Mouse (Mus musculus) liver, embryonic 15.5 days (tissue): ENCODE measurements around the gene Csgalnact2. TPM values are rescaled to one million over a fixed set of nuclear protein-coding genes. Genes with fewer than 3 reads are reported as not detected.

Source experiments
- ATAC-seq: fragments of 200-750 bp; cut with Nextera tagmentation; 2 replicates; pipeline ENCODE4 v1.8.0; 2017; ENCODE audit warnings: moderate number of reproducible peaks, mild to moderate bottlenecking, moderate library complexity; ENCODE audit not compliant: insufficient read depth
- H3K27ac ChIP-seq: fragments of 300-500 bp; sonication (generic); replicated peaks from 2 replicates; pipeline ENCODE4 v1.5.1; 2015; ENCODE audit warnings: mild to moderate bottlenecking, inconsistent platforms
- H3K27me3 ChIP-seq: fragments of 300-500 bp; sonication (generic); 2 replicates; pipeline ENCODE4 v1.6.1; 2015; ENCODE audit warnings: mild to moderate bottlenecking, inconsistent platforms
- H3K36me3 ChIP-seq: fragments of 300-500 bp; sonication (generic); replicated peaks from 2 replicates; pipeline ENCODE4 v1.6.1; 2015; ENCODE audit warnings: moderate library complexity, mild to moderate bottlenecking, inconsistent platforms
- H3K4me1 ChIP-seq: fragments of 300-500 bp; sonication (generic); replicated peaks from 2 replicates; pipeline ENCODE4 v1.6.1; 2015; ENCODE audit warnings: inconsistent platforms
- H3K4me2 ChIP-seq: fragments of 300-500 bp; sonication (generic); 2 replicates; pipeline ENCODE4 v1.6.1; 2015; ENCODE audit warnings: moderate library complexity, mild to moderate bottlenecking, inconsistent platforms
- H3K4me3 ChIP-seq: fragments of 300-500 bp; sonication (generic); replicated peaks from 2 replicates; pipeline ENCODE4 v1.5.1; 2015; ENCODE audit warnings: mild to moderate bottlenecking, inconsistent platforms
- H3K9ac ChIP-seq: fragments of 300-500 bp; sonication (generic); 2 replicates; pipeline ENCODE4 v1.6.1; 2015; ENCODE audit warnings: moderate library complexity, mild to moderate bottlenecking, inconsistent platforms
- H3K9me3 ChIP-seq: fragments of 300-500 bp; sonication (generic); replicated peaks from 2 replicates; pipeline ENCODE4 v1.6.1; 2016; ENCODE audit warnings: inconsistent platforms
- WGBS: fragments of 180-500 bp; shearing (Covaris S2); methylation state at CpG from one replicate; pipeline ENCODE4 v1.1.7; 2015; ENCODE audit warnings: mixed read lengths; ENCODE audit not compliant: insufficient replicate concordance; 5-methylcytosine and 5-hydroxymethylcytosine counted together
- polyA plus RNA-seq: library from polyadenylated mRNA; unstranded; fragments of >200 nt; fragmentation: Nextera tagmentation; extraction: Ambion mirVana; gene quantifications from 2 replicates; pipeline ENCODE4 v1.2.1, GENCODE M21; 2015

Csgalnact2 gene
- polyA plus RNA-seq, 1 experiment from 2014 or later = 6.7 TPM

DNA sequence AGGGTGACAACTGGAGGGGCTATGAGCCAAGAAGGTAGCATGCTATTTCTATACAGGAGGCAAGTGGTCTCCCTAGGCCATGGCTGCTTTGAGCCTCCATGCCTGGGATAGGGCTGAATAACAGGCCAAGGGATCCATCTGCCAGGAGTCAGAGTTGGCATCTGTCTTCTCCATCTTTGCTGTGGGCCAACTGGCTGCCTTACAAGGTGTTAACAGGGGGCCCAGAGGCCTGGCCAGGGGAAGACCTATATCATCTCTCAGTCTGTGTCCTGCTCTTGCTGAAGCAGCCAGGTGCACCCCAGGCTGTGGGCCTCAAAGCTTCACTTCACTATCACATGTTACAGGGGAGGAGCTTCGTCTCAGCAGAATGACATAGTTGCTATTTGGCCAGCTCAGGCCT lies 66.8 kb downstream of the Csgalnact2 start:
- no peak overlapping the region for H3K4me2 ChIP-seq
- H3K27me3 ChIP-seq = peaks cover 12% of the 10 kb centered on the region
- no peak for ATAC-seq
- H3K27ac ChIP-seq = no peak overlapping the region
- H3K36me3 ChIP-seq = no peaks in the 10 kb centered on the region
- no peak overlapping the region for H3K4me3 ChIP-seq
- no peaks in the 10 kb centered on the region for H3K9me3 ChIP-seq
- no peak overlapping the region for H3K9ac ChIP-seq
- 55% methylated on average over 1 of the region's 1 CpGs for WGBS
- no peaks in the 10 kb centered on the region for H3K4me1 ChIP-seq

DNA sequence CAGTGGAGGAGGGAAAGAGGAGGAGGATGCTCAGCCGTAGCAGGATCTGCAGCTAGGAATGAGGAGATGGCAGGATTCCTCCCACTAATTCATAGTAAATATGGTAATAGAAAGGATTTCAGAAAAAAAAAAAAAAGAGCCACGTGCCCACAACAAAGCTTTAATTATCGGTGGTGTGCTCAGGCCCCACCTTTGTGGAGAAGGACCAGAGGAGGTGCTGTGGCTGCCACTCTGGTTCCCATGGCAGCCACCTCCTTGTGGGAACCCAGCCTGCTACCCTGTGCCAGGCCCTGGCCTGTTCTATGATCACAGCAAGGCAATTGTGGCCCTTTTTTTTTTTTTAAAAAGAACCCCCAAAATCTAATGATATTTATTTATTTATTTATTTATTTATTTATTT lies 67.5 kb downstream of the Csgalnact2 start:
- Histone ChIP-seq H3K9ac (no peak overlapping the region), H3K27me3 (peaks cover 19% of the 10 kb centered on the region), H3K27ac (no peak overlapping the region), H3K36me3 (no peaks in the 10 kb centered on the region), H3K4me2 (no peak overlapping the region), H3K4me1 (no peaks in the 10 kb centered on the region), H3K4me3 (no peak overlapping the region), H3K9me3 (no peaks in the 10 kb centered on the region)
- ATAC-seq = no peak
- WGBS = 48% methylated on average over 3 of the region's 3 CpGs

DNA sequence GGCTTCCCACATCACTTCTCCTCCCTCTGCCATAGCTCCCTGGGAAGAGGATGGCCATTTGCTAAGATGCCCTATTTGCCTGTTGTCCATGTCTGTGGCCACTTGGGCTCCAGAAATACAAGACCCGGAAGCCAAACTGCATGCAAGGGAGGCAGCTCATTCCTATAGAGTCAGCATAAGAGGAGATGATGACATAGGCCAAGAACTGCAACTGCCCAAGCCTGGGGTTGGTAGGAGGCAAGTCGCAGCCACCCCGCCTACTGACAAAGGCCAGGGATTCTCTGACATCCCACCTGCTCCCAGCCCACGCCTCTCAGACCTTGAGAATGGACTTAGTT lies 68.0 kb downstream of the Csgalnact2 start:
- H3K9me3 ChIP-seq = no peaks in the 10 kb centered on the region
- no peak overlapping the region for H3K9ac ChIP-seq
- ATAC-seq = no peak
- H3K36me3 ChIP-seq = no peaks in the 10 kb centered on the region
- H3K27me3 ChIP-seq = peaks cover 24% of the 10 kb centered on the region
- no peak overlapping the region for H3K4me2 ChIP-seq
- no peak overlapping the region for H3K27ac ChIP-seq
- 62% methylated on average over 4 of the region's 4 CpGs for WGBS
- 0 out of 2 replicates have a peak, but pooled peaks cover 3% of the 10 kb centered on the region for H3K4me1 ChIP-seq
- H3K4me3 ChIP-seq = no peak overlapping the region

DNA sequence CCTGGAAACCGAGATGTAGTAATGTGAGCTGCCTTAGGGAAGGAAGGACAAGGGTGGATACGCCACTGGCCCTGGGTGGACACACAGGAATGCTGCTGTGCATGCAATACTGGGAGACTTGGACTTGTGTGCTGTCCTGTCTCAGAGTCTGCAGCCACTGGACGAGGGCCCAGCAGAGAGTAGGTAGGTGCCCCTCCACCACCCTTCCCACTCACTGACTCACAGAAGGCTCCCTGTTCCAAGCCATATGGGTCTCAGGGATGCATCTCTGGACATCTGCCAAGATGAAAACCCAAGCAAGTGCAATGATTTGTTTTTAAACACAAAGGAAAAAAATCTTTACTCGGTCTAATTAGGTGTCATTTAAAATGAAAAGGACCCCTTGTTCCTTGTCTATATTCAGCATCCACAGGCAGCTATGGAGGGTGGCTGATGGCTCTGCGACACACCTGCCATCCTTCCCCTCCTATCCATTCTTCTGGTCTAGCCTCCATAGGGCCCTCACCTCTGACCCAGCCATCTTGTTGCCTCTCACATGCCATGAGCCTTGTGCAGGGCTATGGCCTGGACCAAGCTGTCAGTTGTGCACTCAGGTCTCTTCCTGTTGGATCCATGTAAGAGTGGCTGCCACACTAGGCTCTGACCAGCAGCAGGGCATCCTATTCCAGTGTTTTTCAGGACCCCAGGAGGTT lies 68.5 kb downstream of the Csgalnact2 start:
- Histone ChIP-seq H3K4me1 (0 out of 2 replicates have a peak, but pooled peaks cover 3% of the 10 kb centered on the region), H3K9ac (no peak overlapping the region), H3K27me3 (peaks cover 29% of the 10 kb centered on the region), H3K4me3 (no peak overlapping the region), H3K9me3 (no peaks in the 10 kb centered on the region), H3K4me2 (no peak overlapping the region), H3K36me3 (no peaks in the 10 kb centered on the region), H3K27ac (no peak overlapping the region)
- WGBS = 54% methylated on average over 5 of the region's 5 CpGs
- no peak for ATAC-seq

DNA sequence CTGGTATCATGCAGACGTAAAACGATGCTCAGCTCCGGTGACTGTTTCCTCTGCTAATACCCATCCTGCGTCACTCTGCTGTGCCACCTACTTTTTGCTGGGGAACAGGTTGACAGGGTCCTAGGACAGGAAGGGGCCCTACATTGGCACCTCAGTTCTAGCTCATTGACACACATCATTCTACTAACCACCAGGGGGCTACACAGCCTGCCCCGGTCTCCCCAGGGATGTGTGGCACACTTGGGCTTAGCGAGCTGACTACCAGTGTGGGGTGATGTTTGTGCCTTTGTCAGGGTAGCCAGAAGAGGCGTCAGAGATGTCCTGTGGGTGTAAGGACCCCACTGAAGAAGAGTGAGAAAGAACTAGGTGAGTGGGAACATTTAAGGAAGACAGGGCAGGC lies 71.2 kb downstream of the Csgalnact2 start:
- H3K4me3 ChIP-seq = no peak overlapping the region
- WGBS = 47% methylated on average over 7 of the region's 7 CpGs
- peaks cover 44% of the 10 kb centered on the region for H3K27me3 ChIP-seq
- no peak overlapping the region for H3K27ac ChIP-seq
- H3K9me3 ChIP-seq = no peaks in the 10 kb centered on the region
- 0 out of 2 replicates have a peak, but pooled peaks cover 3% of the 10 kb centered on the region for H3K4me1 ChIP-seq
- H3K9ac ChIP-seq = no peak overlapping the region
- H3K4me2 ChIP-seq = no peak overlapping the region
- no peak for ATAC-seq
- no peaks in the 10 kb centered on the region for H3K36me3 ChIP-seq

DNA sequence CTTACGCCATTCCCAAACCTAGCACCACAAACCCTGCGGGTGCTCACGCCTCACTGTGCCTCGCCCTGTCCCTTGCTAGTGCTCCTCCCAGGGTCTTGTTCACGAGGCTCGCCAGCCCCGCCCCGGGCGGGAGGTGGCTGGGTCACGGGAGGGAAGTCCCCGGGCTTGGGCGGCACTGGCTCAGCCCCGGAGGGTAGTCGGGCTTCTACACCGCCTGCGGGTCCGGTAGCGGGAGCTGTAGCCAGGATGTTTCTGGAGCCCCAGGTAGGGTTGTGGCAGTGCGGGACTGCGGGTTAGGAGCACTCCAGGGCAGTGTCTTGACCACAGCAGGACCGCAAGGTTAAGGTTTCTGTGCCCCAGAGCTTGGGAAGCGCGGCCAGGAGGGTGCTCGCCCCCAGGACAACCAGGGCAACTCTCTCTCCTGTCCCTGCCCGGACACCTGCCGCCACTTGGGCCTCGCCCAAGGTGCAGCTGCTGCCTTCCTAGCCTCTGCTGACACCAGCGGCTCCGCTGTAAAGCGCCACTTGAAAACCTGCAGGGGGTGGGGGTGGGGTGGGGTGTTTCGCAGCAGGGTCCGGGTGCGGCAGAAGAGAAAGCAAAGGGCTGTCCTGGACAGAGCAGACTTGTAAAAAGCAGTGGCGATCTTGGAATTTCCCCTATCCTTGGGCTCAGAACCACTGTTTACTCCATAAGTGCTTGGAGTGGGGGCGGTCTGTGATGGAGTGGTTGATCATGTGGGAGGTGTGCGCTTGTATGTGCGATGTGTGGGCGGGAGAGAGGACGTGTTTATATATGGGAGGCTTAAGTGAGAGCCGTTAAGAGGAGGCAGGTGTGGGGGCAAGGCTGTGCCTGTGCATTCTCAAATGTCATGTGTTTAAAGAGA lies 72.5 kb downstream of the Csgalnact2 start:
- Histone ChIP-seq H3K9ac (no peak overlapping the region), H3K36me3 (no peaks in the 10 kb centered on the region), H3K9me3 (no peaks in the 10 kb centered on the region), H3K4me2 (peak overlapping the region; percentile 68), H3K4me1 (0 out of 2 replicates have a peak, but pooled peaks cover 3% of the 10 kb centered on the region), H3K4me3 (peak overlapping the region; percentile 39), H3K27ac (no peak overlapping the region), H3K27me3 (peaks cover 44% of the 10 kb centered on the region)
- WGBS = 2% methylated on average over 40 of the region's 40 CpGs
- peak; percentile 25; the same call in 1 of the 2 replicates for ATAC-seq

DNA sequence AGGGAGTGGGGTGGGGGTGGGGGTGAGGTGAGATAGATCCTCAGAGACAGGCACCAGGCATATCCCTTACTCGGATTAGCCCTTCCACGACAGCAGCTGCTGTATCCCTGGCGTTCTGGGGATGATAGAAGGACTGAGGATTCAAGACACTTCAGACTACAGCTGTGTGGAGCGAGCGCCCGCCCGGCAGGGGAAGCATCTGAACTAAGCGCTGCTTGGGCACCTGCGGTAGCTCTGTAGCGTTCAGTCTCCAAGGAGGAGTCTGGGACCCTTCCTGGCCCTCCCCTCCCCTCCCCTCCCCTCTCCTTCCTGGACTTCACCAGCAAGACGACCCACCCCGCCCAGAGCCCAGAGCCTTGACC lies 73.1 kb downstream of the Csgalnact2 start:
- Histone ChIP-seq H3K4me2 (peak overlapping the region; percentile 68), H3K4me1 (0 out of 2 replicates have a peak, but pooled peaks cover 3% of the 10 kb centered on the region), H3K36me3 (no peaks in the 10 kb centered on the region), H3K4me3 (peak overlapping the region; percentile 39), H3K9ac (no peak overlapping the region), H3K27ac (no peak overlapping the region), H3K27me3 (peaks cover 44% of the 10 kb centered on the region), H3K9me3 (no peaks in the 10 kb centered on the region)
- 2% methylated on average over 12 of the region's 12 CpGs for WGBS
- 0 out of 2 replicates have a peak, but pooled peaks have one; percentile 12 for ATAC-seq

DNA sequence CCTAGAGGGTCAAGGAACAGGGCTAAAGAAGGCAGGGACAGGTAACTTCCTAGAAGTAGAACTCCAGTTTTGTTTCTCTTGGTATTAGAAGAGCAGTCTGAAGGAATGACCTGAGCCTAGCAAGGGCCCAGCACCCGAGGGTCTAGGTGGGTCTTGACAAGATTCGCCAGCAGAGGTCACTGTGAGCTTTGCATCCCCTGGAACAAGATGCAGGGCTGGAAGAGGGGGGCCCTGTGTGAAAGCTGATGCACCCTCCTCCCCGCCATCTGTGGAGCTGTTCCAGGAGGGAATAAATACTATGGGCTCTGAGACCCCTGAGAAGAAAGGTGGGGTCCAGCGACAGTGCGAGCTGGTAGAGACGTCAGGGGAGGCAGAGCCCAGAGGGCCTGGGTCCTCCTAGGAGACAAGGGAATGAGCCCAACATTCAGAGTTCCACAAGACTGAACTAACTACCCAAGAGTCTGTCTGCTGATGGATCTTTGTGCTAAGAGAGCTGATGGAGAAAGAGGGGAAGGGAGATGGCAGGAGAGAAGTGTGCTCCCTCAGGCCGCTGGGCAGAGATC lies 73.9 kb downstream of the Csgalnact2 start:
- Histone ChIP-seq H3K4me3 (no peak overlapping the region), H3K4me1 (0 out of 2 replicates have a peak, but pooled peaks cover 3% of the 10 kb centered on the region), H3K27ac (no peak overlapping the region), H3K9me3 (no peaks in the 10 kb centered on the region), H3K27me3 (peaks cover 44% of the 10 kb centered on the region), H3K4me2 (no peak overlapping the region), H3K9ac (no peak overlapping the region), H3K36me3 (no peaks in the 10 kb centered on the region)
- ATAC-seq = no peak
- WGBS = 8% methylated on average over 7 of the region's 7 CpGs

DNA sequence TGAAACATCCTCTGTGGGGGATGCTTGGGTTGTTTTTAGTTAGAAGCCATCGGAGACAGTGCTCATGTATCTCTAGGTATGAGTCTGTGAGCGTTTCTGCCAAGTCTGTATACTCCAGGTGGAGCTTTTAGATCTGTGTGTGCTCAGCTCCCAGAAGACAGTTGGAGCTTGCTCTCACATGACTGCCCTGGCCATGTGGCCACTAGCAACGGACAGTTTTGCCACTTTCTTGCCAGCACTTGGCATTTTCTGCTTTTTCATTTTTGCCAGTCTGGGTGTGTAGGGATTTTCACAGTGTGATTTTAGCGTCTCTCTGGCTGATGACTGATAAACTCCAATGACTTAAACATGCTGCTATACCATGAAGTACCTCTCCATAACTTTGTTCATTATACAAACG lies 75.7 kb downstream of the Csgalnact2 start:
- no peak overlapping the region for H3K9ac ChIP-seq
- 40% methylated on average over 5 of the region's 5 CpGs for WGBS
- H3K27ac ChIP-seq = no peak overlapping the region
- H3K36me3 ChIP-seq = no peaks in the 10 kb centered on the region
- no peak overlapping the region for H3K4me3 ChIP-seq
- H3K27me3 ChIP-seq = peaks cover 43% of the 10 kb centered on the region
- H3K4me1 ChIP-seq = 0 out of 2 replicates have a peak, but pooled peaks cover 3% of the 10 kb centered on the region
- no peak for ATAC-seq
- no peak overlapping the region for H3K4me2 ChIP-seq
- no peaks in the 10 kb centered on the region for H3K9me3 ChIP-seq

DNA sequence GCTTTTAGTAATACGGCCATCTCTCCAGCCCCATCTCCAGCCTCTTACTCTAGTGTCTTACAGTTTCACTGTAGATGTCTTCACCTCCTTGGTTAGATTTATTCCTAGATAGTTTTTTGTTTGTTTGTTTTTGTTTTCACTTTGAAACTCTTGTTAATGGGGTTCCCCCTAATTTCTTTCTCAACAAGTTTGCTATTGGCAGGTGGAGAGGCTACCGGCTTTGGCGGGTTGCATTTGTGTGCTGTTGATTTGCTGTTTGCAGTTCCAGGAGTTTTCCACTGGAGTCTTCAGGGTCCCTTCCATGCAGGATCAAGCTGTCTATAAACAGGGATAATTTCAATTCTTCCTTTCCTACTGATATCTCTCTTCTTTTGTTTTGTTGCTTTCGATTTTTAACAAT lies 77.7 kb downstream of the Csgalnact2 start:
- Histone ChIP-seq H3K4me2 (no peak overlapping the region), H3K4me3 (no peak overlapping the region), H3K36me3 (no peaks in the 10 kb centered on the region), H3K4me1 (0 out of 2 replicates have a peak, but pooled peaks cover 2% of the 10 kb centered on the region), H3K9ac (no peak overlapping the region), H3K27ac (no peak overlapping the region), H3K9me3 (no peaks in the 10 kb centered on the region), H3K27me3 (peaks cover 23% of the 10 kb centered on the region)
- WGBS = 79% methylated on average over 4 of the region's 4 CpGs
- ATAC-seq = no peak
